Mouse (Mus musculus) hindbrain, postnatal 0 days (tissue): ENCODE measurements around the gene Epb41l3. TPM values are rescaled to one million over a fixed set of nuclear protein-coding genes. Genes with fewer than 3 reads are reported as not detected.
A peak's percentile ranks its signal among the peaks of the same experiment; 100 is the strongest.

Experiments
- ATAC-seq: fragments of 200-750 bp; cut with Nextera tagmentation; 2 replicates; pipeline ENCODE4 v1.8.0; 2017; ENCODE audit warnings: mild to moderate bottlenecking, moderate TSS enrichment, moderate library complexity
- DNase-seq: peaks from one replicate; pipeline ENCODE4 v3.0.0-alpha.2; 2015; ENCODE audit warnings: low spot score
- H3K27ac ChIP-seq: fragments of 300-500 bp; sonication (generic); 2 replicates; pipeline ENCODE4 v1.5.1; 2014; ENCODE audit warnings: mild to moderate bottlenecking
- H3K27me3 ChIP-seq: fragments of 300-500 bp; sonication (generic); 2 replicates; pipeline ENCODE4 v1.6.1; 2014; ENCODE audit warnings: low read length, mixed read lengths; ENCODE audit not compliant: insufficient read depth
- H3K36me3 ChIP-seq: fragments of 300-500 bp; sonication (generic); 2 replicates; pipeline ENCODE4 v1.6.1; 2014; ENCODE audit warnings: low read length, mixed read lengths; ENCODE audit not compliant: insufficient read depth
- H3K4me1 ChIP-seq: fragments of 300-500 bp; sonication (generic); 2 replicates; pipeline ENCODE4 v1.6.1; 2014; ENCODE audit warnings: antibody characterized with exemption, low read length, mixed read lengths; ENCODE audit not compliant: insufficient read depth
- H3K4me2 ChIP-seq: fragments of 300-500 bp; sonication (generic); 2 replicates; pipeline ENCODE4 v1.6.1; 2014; ENCODE audit warnings: low read depth, mild to moderate bottlenecking, low read length, moderate library complexity, mixed read lengths
- H3K4me3 ChIP-seq: fragments of 300-500 bp; sonication (generic); 2 replicates; pipeline ENCODE4 v1.5.1; 2014; ENCODE audit warnings: low read length
- H3K9ac ChIP-seq: fragments of 300-500 bp; sonication (generic); replicated peaks from 2 replicates; pipeline ENCODE4 v1.6.1; 2014; ENCODE audit warnings: mild to moderate bottlenecking, low read length, moderate library complexity, mixed read lengths
- H3K9me3 ChIP-seq: fragments of 300-500 bp; sonication (generic); 2 replicates; pipeline ENCODE4 v1.6.1; 2016; ENCODE audit warnings: low read length, mixed read lengths
- CTCF ChIP-seq: IDR thresholded peaks from 2 replicates; pipeline ENCODE4 v1.5.1; 2016; ENCODE audit warnings: antibody characterized with exemption, control low read depth, low read depth
- WGBS: fragments of 180-500 bp; shearing (Covaris S2); extraction: QIAGEN DNeasy Blood & Tissue Kit; methylation state at CpG from one replicate; pipeline ENCODE4 v1.1.7; 2014; 5-methylcytosine and 5-hydroxymethylcytosine counted together
- polyA plus RNA-seq: library from polyadenylated mRNA; unstranded; fragments of >200 nt; fragmentation: Nextera tagmentation; extraction: Ambion mirVana; gene quantifications from 2 replicates; pipeline ENCODE4 v1.2.1, GENCODE M21; 2015
- total RNA-seq: library from RNA; depleted of rRNA; stranded (reverse); fragments of >200 nt; gene quantifications from 2 replicates; pipeline ENCODE4 v1.2.3, GENCODE M21; 2014

The Epb41l3 gene
- total and polyA plus RNA-seq, 2 experiments from 2014 or later = 105 to 107 TPM

DNA sequence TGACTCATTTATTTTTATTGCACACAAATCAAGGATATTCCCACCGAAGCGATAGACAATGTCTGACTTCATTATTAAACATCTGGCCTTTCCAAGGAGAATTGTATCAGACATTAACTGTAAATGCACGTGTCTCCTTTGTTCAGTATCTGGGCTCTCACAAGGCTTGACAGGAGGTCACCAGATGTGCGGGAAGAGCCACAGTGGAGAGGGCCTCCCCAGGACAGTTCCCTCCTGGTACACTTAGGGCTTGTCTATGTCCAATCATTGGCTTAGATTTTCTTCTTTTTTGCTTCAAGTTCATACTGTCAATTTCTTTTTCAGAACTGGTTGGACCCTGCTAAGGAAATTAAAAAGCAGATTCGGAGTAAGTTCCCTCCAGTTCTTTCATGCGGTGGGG, 163.9 kb downstream of the Epb41l3 start:
- Histone ChIP-seq H3K4me2 (no peak overlapping the region), H3K9me3 (no peaks in the 10 kb centered on the region), H3K27me3 (no peaks in the 10 kb centered on the region), H3K4me3 (no peak overlapping the region), H3K27ac (no peak overlapping the region), H3K9ac (no peak overlapping the region), H3K4me1 (no peaks in the 10 kb centered on the region), H3K36me3 (no peaks in the 10 kb centered on the region; the same call in 1 of the 2 replicates)
- no peak for TF ChIP-seq CTCF
- DNase-seq = no peak
- ATAC-seq = no peak
- 77% methylated on average over 6 of the region's 6 CpGs for WGBS

DNA sequence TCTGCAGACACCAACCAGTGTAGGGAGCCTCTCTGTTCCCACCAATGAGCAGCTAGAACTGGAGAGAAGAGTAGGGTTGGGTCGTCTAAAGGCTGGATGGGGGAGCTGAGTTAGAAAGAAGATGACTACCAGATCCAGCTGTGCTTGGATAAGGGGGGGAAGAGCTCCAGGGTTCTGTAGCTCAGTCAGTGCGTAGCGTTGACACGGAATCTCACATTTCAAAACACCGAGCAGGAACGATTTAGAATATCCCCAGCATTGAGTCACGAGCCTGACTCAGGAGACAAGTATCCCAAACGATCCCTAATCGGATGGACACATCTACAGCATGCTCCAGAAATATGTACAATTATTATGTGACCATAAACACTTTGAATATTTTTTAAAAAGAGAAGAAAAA, 180.4 kb downstream of the Epb41l3 start:
- Histone ChIP-seq H3K4me1 (no peaks in the 10 kb centered on the region), H3K4me2 (no peak overlapping the region), H3K9ac (no peak overlapping the region), H3K27me3 (no peaks in the 10 kb centered on the region), H3K36me3 (peaks cover 13% of the 10 kb centered on the region), H3K9me3 (no peaks in the 10 kb centered on the region), H3K4me3 (no peak overlapping the region), H3K27ac (no peak overlapping the region)
- no peak for DNase-seq
- TF ChIP-seq CTCF = no peak
- 84% methylated on average over 9 of the region's 9 CpGs for WGBS
- ATAC-seq = no peak

DNA sequence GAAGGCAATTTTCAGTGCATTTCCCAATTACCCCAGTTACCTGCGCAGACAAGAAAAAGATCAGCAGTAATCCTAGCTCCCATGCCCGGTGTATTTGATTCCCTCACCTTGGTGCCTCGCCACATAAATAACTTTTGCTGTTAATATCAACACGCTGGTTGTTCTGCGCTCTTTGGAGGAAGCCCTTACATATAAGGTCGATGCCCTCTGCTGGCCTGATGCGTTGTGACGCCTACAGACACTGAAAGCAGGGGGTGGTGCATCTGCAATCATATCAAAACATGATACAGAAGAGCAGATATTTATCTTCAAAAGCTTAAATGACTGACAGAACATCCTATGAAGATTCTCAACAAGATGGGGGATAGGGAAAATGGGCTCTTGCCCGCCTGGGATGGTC, 181.0 kb downstream of the Epb41l3 start:
- H3K9ac ChIP-seq = no peak overlapping the region
- H3K4me1 ChIP-seq = no peaks in the 10 kb centered on the region
- no peak overlapping the region for H3K4me2 ChIP-seq
- WGBS = 41% methylated on average over 9 of the region's 9 CpGs
- ATAC-seq (peak; percentile 70; the same call in 1 of the 2 replicates), DNase-seq (peak; percentile 71)
- H3K27ac ChIP-seq = no peak overlapping the region
- peak; percentile 70 for TF ChIP-seq CTCF
- H3K27me3 ChIP-seq = no peaks in the 10 kb centered on the region
- H3K4me3 ChIP-seq = no peak overlapping the region
- H3K36me3 ChIP-seq = peaks cover 13% of the 10 kb centered on the region
- no peaks in the 10 kb centered on the region for H3K9me3 ChIP-seq

DNA sequence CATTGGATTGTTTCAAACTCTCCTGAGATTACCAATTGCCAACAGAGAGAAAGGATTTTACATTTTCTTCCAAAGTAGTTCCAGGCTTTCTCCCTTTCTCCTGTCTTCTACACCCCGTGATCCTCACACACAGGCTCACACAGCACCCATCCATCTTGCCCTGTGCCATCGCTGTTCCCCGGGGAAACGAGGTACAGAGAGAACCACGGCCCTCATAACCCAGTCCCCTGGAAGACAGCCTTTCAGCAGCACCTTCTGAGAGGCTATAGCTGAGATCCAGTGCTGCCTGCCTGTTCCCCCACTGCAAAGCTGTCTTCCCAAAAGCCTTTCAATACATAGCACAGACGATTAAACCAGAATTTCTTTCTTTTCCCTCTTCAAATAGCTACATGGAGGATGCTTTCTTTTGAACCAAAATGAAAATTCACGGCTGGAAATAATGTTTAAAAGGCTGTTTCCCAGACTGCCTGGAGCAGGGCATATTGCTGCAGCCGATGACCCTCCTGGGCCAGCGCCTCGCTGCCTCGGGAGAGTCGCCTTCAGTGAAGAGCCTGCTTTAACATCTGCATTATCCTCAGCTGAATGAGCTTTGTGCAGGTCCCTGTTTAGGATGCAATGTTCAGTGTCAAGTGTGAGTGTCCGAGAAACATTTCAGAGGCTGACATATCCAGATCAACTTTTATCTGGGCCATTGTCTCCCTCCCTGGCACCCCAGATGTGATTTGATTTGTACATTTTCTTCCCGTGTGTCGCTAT, 188.5 kb downstream of the Epb41l3 start:
- Histone ChIP-seq H3K4me2 (no peak overlapping the region), H3K27ac (no peak overlapping the region), H3K36me3 (peaks cover 9% of the 10 kb centered on the region; the same call in 1 of the 2 replicates), H3K4me1 (0 out of 2 replicates have a peak, but pooled peaks cover 8% of the 10 kb centered on the region), H3K4me3 (no peak overlapping the region), H3K27me3 (no peaks in the 10 kb centered on the region), H3K9me3 (no peaks in the 10 kb centered on the region), H3K9ac (no peak overlapping the region)
- ATAC-seq (no peak), DNase-seq (no peak)
- TF ChIP-seq CTCF = no peak
- 40% methylated on average over 15 of the region's 15 CpGs for WGBS

DNA sequence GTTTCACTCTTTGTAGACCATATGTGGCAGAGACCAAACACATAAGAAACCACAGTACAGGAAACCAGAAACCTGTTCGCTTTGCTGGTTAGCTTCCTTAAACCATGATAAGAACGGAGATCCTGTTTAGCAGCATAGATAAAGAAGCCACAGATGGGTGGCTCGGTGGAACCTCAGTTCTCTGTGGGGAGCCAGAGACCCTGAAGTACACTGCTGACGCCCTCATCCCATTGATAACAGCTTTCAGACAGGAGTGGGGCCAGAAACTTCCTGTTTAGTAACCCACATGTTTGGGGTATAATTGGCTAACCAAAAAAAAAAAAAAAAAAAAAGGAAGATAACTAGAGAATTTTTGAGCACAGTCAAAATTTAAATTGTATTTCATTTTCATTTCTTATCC, 189.7 kb downstream of the Epb41l3 start:
- H3K4me2 ChIP-seq = no peak overlapping the region
- no peaks in the 10 kb centered on the region for H3K9me3 ChIP-seq
- ATAC-seq (no peak), DNase-seq (no peak)
- no peak overlapping the region for H3K27ac ChIP-seq
- no peak for TF ChIP-seq CTCF
- H3K4me1 ChIP-seq = 0 out of 2 replicates have a peak, but pooled peaks cover 8% of the 10 kb centered on the region
- WGBS = 59% methylated on average over 4 of the region's 4 CpGs
- no peaks in the 10 kb centered on the region for H3K27me3 ChIP-seq
- no peak overlapping the region for H3K4me3 ChIP-seq
- no peaks in the 10 kb centered on the region for H3K36me3 ChIP-seq
- H3K9ac ChIP-seq = no peak overlapping the region

DNA sequence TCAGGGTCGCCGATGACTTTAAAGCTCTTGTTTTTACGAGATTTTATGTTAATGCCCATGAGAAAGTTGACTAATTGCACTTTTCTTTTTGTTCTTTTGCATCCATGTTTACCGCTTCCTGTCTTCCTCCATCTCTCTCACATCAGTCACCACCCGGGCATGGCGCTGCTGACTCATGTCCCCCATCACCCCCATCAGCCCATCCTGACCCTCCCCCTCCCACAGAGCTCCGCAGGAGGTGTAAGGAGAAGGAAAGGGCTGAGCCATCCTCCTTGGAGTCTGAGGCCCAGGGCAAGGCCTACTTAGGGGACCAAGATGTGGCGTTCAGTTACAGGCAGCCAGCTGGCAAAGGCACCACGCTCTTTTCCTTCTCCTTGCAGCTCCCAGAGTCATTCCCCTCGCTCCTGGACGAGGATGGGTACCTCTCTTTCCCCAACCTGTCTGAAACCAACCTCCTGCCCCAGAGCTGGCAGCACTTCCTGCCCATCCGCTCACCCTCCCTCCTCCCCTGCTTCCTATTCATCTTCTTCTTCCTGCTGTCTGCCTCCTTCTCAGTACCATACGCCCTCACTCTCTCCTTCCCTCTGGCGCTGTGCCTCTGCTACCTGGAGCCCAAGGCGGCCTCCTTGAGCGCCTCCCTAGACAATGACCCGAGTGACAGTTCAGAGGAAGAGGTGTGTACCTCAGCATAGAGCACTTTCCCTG, 190.4 kb downstream of the Epb41l3 start:
- TF ChIP-seq CTCF = no peak
- no peaks in the 10 kb centered on the region for H3K9me3 ChIP-seq
- H3K9ac ChIP-seq = no peak overlapping the region
- H3K27ac ChIP-seq = no peak overlapping the region
- DNase-seq (no peak), ATAC-seq (no peak)
- H3K4me1 ChIP-seq = 0 out of 2 replicates have a peak, but pooled peaks cover 8% of the 10 kb centered on the region
- no peaks in the 10 kb centered on the region for H3K36me3 ChIP-seq
- H3K4me2 ChIP-seq = no peak overlapping the region
- 51% methylated on average over 17 of the region's 17 CpGs for WGBS
- no peak overlapping the region for H3K4me3 ChIP-seq
- no peaks in the 10 kb centered on the region for H3K27me3 ChIP-seq
